Mouse (Mus musculus) kidney, postnatal 0 days (tissue): Measurements from ENCODE around the gene Oas1h. TPM values are rescaled to one million over a fixed set of nuclear protein-coding genes. Genes with fewer than 3 reads are reported as not detected.
"Not testable (repeated sequence)": the region's sequence is repeated elsewhere in the genome, so short reads cannot be mapped to it uniquely, and the experiment has no call there.

Experiments
- ATAC-seq: fragments of 200-750 bp; cut with Nextera tagmentation; replicated peaks from 2 replicates; pipeline ENCODE4 v1.8.0; 2017; ENCODE audit warnings: low read depth, moderate number of reproducible peaks, moderate TSS enrichment, moderate library complexity; ENCODE audit not compliant: low FRiP score
- DNase-seq: peaks from one replicate; pipeline ENCODE4 v3.0.0-alpha.2; 2016; ENCODE audit warnings: low spot score
- H3K27ac ChIP-seq: fragments of 300-500 bp; sonication (generic); 2 replicates; pipeline ENCODE4 v1.5.1; 2014; ENCODE audit warnings: mild to moderate bottlenecking
- H3K27me3 ChIP-seq: fragments of 300-500 bp; sonication (generic); 2 replicates; pipeline ENCODE4 v1.6.1; 2014; ENCODE audit warnings: low read length, mixed read lengths; ENCODE audit not compliant: insufficient read depth
- H3K36me3 ChIP-seq: fragments of 300-500 bp; sonication (generic); 2 replicates; pipeline ENCODE4 v1.6.1; 2014; ENCODE audit warnings: low read length, mixed read lengths; ENCODE audit not compliant: insufficient read depth
- H3K4me1 ChIP-seq: fragments of 300-500 bp; sonication (generic); replicated peaks from 2 replicates; pipeline ENCODE4 v1.6.1; 2014; ENCODE audit warnings: antibody characterized with exemption, low read length, mixed read lengths; ENCODE audit not compliant: insufficient read depth
- H3K4me2 ChIP-seq: fragments of 300-500 bp; sonication (generic); 2 replicates; pipeline ENCODE4 v1.6.1; 2014; ENCODE audit warnings: mild to moderate bottlenecking, low read length, moderate library complexity, mixed read lengths
- H3K4me3 ChIP-seq: fragments of 300-500 bp; sonication (generic); replicated peaks from 2 replicates; pipeline ENCODE4 v1.5.1; 2014; ENCODE audit warnings: low read depth, low read length
- H3K9ac ChIP-seq: fragments of 300-500 bp; sonication (generic); 2 replicates; pipeline ENCODE4 v1.6.1; 2014; ENCODE audit warnings: low read depth, low read length
- H3K9me3 ChIP-seq: fragments of 300-500 bp; sonication (generic); replicated peaks from 2 replicates; pipeline ENCODE4 v1.6.1; 2016; ENCODE audit warnings: low read length, inconsistent platforms, mixed read lengths
- CTCF ChIP-seq: IDR thresholded peaks from 2 replicates; pipeline ENCODE4 v1.5.1; 2016; ENCODE audit warnings: antibody characterized with exemption, low read depth, mild to moderate bottlenecking, moderate library complexity
- WGBS: fragments of 180-500 bp; shearing (Covaris S2); extraction: QIAGEN DNeasy Blood & Tissue Kit; methylation state at CpG from one replicate; pipeline ENCODE4 v1.1.7; 2014; 5-methylcytosine and 5-hydroxymethylcytosine counted together
- polyA plus RNA-seq: library from polyadenylated mRNA; unstranded; fragments of >200 nt; fragmentation: Nextera tagmentation; extraction: Ambion mirVana; gene quantifications from 2 replicates; pipeline ENCODE4 v1.2.1, GENCODE M21; 2015

Gene Oas1h
- polyA plus RNA-seq, 1 experiment from 2014 or later: 0.07 TPM

DNA sequence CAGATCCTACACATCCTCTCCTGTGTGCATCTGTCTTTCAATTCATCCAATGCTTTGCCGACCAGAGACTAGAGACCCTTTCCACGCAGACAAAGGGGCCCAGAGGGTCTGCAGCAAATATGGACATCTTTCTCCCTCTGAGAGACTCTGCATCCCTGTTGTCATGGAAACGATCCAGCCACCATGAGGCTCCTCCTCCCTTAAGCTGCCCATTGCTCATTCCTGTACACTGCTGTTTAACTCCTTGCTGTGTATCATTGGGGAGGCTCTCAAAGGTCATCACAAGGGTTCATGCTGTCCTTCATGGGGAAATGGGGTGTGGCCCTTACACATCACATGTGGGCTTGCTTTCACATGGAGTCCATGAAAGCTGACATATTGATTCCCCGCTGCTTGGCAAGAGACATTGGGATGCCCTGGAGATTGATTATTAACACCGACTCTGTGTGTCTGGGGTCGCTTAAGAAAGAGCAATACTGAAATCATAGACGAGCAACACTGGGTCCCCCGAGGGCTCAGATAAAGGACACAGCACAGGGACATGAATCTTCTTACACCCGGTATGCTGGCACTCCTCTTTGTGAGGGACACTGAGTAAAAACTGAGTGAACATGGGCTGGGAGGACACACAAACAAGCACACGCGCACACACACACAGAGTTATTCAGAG is 34.1 kb downstream of the Oas1h start:
- Histone ChIP-seq H3K4me3 (no peak overlapping the region), H3K27me3 (no peaks in the 10 kb centered on the region), H3K4me1 (no peaks in the 10 kb centered on the region), H3K27ac (no peak overlapping the region), H3K9me3 (no peaks in the 10 kb centered on the region), H3K9ac (no peak overlapping the region), H3K4me2 (no peak overlapping the region), H3K36me3 (no peaks in the 10 kb centered on the region)
- DNase-seq: no peak
- 88% methylated on average over 11 of the region's 11 CpGs for WGBS
- ATAC-seq: no peak
- no peak for TF ChIP-seq CTCF

DNA sequence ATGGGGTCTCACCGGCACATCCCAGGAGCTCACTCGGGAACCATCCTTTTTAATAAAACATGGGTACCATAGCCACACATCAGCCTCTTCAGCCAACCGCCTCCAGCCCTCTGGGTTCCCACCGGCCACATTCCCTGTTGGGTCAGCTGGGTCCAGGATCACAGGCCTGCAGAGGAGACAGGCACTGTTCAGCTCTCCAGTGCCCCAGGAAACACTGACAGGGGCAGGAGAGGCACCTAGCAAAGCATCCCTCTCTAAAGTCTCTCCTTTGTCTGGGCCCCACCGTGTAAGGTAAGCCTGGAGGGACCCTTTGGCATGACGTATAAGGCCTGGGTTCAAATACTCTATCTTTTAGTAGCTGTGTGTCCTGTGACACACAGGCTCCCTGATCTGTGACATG is 37.1 kb downstream of the Oas1h start:
- Histone ChIP-seq H3K4me2 (no peak overlapping the region), H3K27me3 (no peaks in the 10 kb centered on the region), H3K36me3 (no peaks in the 10 kb centered on the region), H3K27ac (no peak overlapping the region), H3K4me3 (no peak overlapping the region), H3K4me1 (no peaks in the 10 kb centered on the region), H3K9me3 (no peaks in the 10 kb centered on the region), H3K9ac (no peak overlapping the region)
- ATAC-seq: no peak
- no peak for TF ChIP-seq CTCF
- 88% methylated on average over 6 of the region's 6 CpGs for WGBS
- no peak for DNase-seq

DNA sequence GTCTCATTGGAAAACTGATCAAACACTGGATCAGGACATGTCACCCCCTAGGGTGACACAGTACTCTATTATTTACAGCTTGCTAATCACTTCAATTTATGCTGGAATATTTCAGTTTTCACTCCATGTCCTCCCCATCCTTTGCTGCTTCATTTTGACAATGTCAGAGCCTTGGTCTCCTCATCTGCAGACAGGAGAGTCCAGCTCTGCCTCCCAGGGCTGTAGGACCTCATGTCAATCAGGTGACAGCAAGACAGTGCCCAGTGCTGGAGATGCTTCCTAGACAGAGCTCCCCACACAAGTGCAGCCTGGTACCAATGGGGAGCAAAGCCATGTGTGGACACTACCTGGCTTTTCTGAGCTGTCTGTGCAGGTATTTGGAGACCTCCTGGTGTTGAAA is 37.5 kb downstream of the Oas1h start:
- TF ChIP-seq CTCF: no peak
- Histone ChIP-seq H3K27me3 (no peaks in the 10 kb centered on the region), H3K27ac (no peak overlapping the region), H3K9me3 (no peaks in the 10 kb centered on the region), H3K4me2 (no peak overlapping the region), H3K9ac (no peak overlapping the region), H3K36me3 (no peaks in the 10 kb centered on the region), H3K4me3 (no peak overlapping the region), H3K4me1 (no peaks in the 10 kb centered on the region)
- no peak for DNase-seq
- no peak for ATAC-seq

DNA sequence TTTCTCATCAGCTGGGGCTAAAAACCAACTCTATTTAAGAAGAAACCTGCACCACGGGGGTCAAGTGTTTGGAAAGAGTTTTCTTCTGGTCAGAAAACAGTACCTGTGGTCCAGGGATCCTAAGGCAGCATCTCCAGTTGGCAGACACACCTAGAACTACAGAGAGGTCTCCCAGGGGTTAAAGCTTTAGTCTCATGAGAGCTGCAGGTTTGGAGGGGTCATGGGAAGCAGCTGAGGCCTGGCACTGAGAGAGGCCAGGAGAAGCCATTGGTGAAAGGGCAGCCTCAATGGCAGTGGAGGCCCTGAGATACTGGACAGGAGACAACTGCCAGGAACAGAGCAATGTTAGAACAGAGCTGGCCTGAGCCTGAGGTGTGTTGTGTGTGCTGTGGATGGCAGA is 39.4 kb downstream of the Oas1h start:
- WGBS: 65% methylated on average over 1 of the region's 1 CpGs
- H3K9me3 ChIP-seq: no peaks in the 10 kb centered on the region
- no peaks in the 10 kb centered on the region for H3K27me3 ChIP-seq
- no peak for ATAC-seq
- H3K36me3 ChIP-seq: no peaks in the 10 kb centered on the region
- no peak overlapping the region for H3K4me3 ChIP-seq
- H3K4me2 ChIP-seq: no peak overlapping the region
- no peak overlapping the region for H3K27ac ChIP-seq
- no peak for DNase-seq
- H3K4me1 ChIP-seq: no peaks in the 10 kb centered on the region
- no peak overlapping the region for H3K9ac ChIP-seq
- TF ChIP-seq CTCF: no peak

DNA sequence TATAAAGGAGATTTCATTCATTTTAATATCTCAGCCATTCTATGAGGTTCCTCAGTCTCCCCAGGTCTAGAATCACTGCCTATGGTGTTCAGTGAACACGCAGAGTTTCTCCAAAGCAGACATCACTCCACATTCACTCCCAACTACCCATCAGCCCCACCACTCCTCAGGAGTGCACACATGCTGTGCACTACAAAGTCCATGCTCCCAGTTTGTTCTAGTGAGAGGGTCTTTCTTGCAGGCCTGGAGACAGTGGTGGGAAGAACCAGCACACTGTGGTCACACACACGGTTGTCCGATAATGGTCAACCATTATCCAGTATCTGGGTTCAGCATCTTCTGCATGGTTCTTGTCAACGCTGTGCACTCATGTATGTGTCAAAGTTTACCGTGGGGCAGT is 40.8 kb downstream of the Oas1h start:
- Histone ChIP-seq H3K4me2 (no peak overlapping the region), H3K27ac (no peak overlapping the region), H3K9ac (no peak overlapping the region), H3K4me3 (no peak overlapping the region), H3K9me3 (no peaks in the 10 kb centered on the region), H3K27me3 (no peaks in the 10 kb centered on the region), H3K36me3 (no peaks in the 10 kb centered on the region), H3K4me1 (no peaks in the 10 kb centered on the region)
- DNase-seq (no peak), ATAC-seq (no peak)
- TF ChIP-seq CTCF: no peak
- WGBS: 91% methylated on average over 5 of the region's 5 CpGs

DNA sequence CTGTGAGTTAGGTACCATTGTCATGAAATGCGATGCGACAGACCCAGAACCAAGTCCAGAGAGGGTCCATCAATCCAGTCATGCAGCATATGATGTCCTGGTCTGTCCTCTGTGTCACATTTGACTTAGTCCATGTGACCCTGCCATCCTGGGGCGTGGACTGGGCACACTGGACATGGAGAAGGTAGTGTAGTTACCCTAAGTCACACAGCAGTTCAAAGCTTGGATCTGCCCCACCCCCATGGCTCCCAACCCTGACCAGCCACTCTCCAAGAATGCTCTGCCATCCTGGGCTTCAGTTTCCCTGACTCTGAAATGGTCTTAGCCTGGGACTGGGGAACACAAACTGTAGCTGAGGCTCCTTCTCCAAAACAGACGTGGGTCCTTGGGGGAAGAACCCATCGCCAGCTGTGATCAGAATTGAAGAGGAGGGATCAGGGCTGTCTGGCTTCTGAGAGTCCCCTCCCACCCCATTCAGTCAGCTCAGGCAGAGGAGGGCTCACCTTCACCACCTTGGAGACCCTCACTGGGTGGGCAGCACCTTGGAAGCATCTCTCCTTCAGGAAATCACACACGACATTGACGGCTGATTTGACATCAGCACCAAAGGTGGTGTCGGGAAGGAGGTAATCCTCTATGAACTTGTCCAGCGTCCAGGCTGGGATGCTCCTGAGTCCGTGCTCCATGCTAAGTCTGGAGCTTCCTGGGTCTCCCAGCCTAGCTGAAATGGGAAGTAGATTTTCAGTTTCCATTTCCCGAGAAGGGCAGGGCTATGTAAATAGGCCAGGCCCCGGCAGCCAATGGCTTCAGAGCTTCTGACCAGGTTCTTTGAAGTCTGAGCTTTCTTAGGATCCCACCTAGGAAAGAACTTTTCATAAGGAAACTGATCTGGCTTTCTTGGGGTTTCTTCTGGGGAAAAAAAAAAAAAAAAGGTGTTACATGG is 45.8 kb downstream of the Oas1h start, which contains the start of gene Oas1a:
Gene Oas1a, minus strand, starts transcription at position 731 of the 943 bp plus-strand sequence.
- peak; percentile 34 for DNase-seq
- H3K9ac ChIP-seq: not testable (repeated sequence)

More for the DNA sequence above, 45.8 kb downstream of the Oas1h start, which contains the start of gene Oas1a:
- peak within 1 kb of the TSS; percentile 27; the same call in 1 of the 2 replicates for H3K4me2 ChIP-seq
- H3K27ac ChIP-seq, H3K4me1 ChIP-seq, H3K9me3 ChIP-seq, H3K27me3 ChIP-seq, H3K36me3 ChIP-seq, ATAC-seq: not testable (repeated sequence)
- H3K4me3 ChIP-seq: peak within 1 kb of the TSS; percentile 16; the same call in 1 of the 2 replicates
- WGBS: 29% methylated on average over 9 of the region's 12 CpGs
